ENCODE assay signal across 10 mouse cellular contexts in the genomic region with DNA sequence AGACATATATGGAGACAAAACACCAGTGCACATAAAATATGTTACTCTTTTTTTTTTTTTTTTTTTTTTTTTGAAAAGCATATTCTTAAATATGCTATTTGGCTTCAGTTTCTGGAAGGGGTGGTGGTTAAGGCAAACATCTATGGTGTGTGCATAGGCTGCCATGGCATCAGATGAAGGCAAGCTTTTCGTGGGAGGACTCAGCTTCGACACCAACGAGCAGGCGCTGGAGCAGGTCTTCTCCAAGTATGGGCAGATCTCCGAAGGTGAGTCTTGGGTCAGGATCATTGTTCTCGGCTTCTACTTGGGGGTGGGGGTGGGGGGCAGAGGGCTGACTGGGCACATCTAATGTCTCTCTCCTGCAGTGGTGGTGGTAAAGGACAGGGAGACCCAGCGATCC. TPM values are rescaled to one million over a fixed set of nuclear protein-coding genes. Genes with fewer than 3 reads are reported as not detected.
DNase-seq lines count a peak whose midpoint lies in the region; ATAC-seq and TF ChIP-seq lines count a peak whose summit lies in the region.
"Had no signal": no experiment of that assay in that cellular context is flagged by ENCODE, and none has a peak within 500 bp of the region (broad histone marks: within the 10 kb centered on the region; RNA-seq: fewer than 3 reads in every experiment).

No protein-coding gene starts in this region.

- no peaks in the 10 kb centered on the region for H3K9me3 ChIP-seq in hindbrain, embryonic 10.5 days
- no peaks in the 10 kb centered on the region for H3K9me3 ChIP-seq in hindbrain, embryonic 11.5 days (ENCODE audit: control insufficient read depth, low read length)
- no peaks in the 10 kb centered on the region for H3K9me3 ChIP-seq in midbrain, embryonic 12.5 days
- no peaks in the 10 kb centered on the region for H3K9me3 ChIP-seq in midbrain, postnatal 0 days (ENCODE audit: low read length)
- H3K9me3 ChIP-seq in hindbrain, embryonic 13.5 days: no peaks in the 10 kb centered on the region
- H3K9me3 ChIP-seq in neural tube, embryonic 14.5 days (ENCODE audit: control insufficient read depth, low read length): no peaks in the 10 kb centered on the region
- H3K9me3 ChIP-seq: liver, embryonic 15.5 days had no signal

- WGBS in hindbrain, embryonic 10.5 days: 98% methylated on average over 7 of the region's 7 CpGs
- 94% methylated on average over 7 of the region's 7 CpGs for WGBS in hindbrain, embryonic 11.5 days
- WGBS in midbrain, embryonic 12.5 days: 97% methylated on average over 7 of the region's 7 CpGs
- 95% methylated on average over 7 of the region's 7 CpGs for WGBS in midbrain, postnatal 0 days
- WGBS in hindbrain, embryonic 13.5 days: 95% methylated on average over 7 of the region's 7 CpGs
- 93% methylated on average over 7 of the region's 7 CpGs for WGBS in neural tube, embryonic 14.5 days

- no peak for DNase-seq in hindbrain, embryonic 10.5 days (ENCODE audit: low spot score)
- DNase-seq in hindbrain, embryonic 11.5 days (ENCODE audit: low spot score): no peak
- no peak for DNase-seq in midbrain, postnatal 0 days (ENCODE audit: low spot score)
- DNase-seq in T-cell, adult 2 months (ENCODE audit: low spot score): no peak
- DNase-seq: kidney, postnatal 14 days had no signal

- peaks cover 78% of the 10 kb centered on the region for H3K4me1 ChIP-seq in hindbrain, embryonic 10.5 days (replicated peaks)
- H3K4me1 ChIP-seq in hindbrain, embryonic 11.5 days (replicated peaks; ENCODE audit: control insufficient read depth, insufficient read depth, low read length): peaks cover 13% of the 10 kb centered on the region
- peaks cover 67% of the 10 kb centered on the region for H3K4me1 ChIP-seq in midbrain, embryonic 12.5 days
- H3K4me1 ChIP-seq in midbrain, postnatal 0 days (ENCODE audit: insufficient read depth, low read length): peaks cover 11% of the 10 kb centered on the region; the same call in 1 of the 2 replicates
- peaks cover 73% of the 10 kb centered on the region for H3K4me1 ChIP-seq in hindbrain, embryonic 13.5 days (replicated peaks)
- H3K4me1 ChIP-seq in neural tube, embryonic 14.5 days (ENCODE audit: control insufficient read depth, insufficient read depth, low read length): peaks cover 43% of the 10 kb centered on the region

- no peak overlapping the region for H3K27ac ChIP-seq in hindbrain, embryonic 10.5 days
- H3K27ac ChIP-seq in hindbrain, embryonic 11.5 days (ENCODE audit: low read depth, low read length): no peak overlapping the region
- H3K27ac ChIP-seq in midbrain, embryonic 12.5 days (replicated peaks): no peak overlapping the region
- no peak overlapping the region for H3K27ac ChIP-seq in midbrain, postnatal 0 days (ENCODE audit: low read depth, low read length)
- H3K27ac ChIP-seq in hindbrain, embryonic 13.5 days: no peak overlapping the region
- no peak overlapping the region for H3K27ac ChIP-seq in neural tube, embryonic 14.5 days (ENCODE audit: low read depth, low read length)
- H3K27ac ChIP-seq: stomach, postnatal 0 days had no signal

- ATAC-seq in hindbrain, embryonic 11.5 days (ENCODE audit: low FRiP score): no peak
- no peak for ATAC-seq in midbrain, embryonic 12.5 days (ENCODE audit: low FRiP score, low read depth)
- no peak for ATAC-seq in midbrain, postnatal 0 days (ENCODE audit: low FRiP score)
- no peak for ATAC-seq in hindbrain, embryonic 13.5 days (ENCODE audit: low FRiP score)
- no peak for ATAC-seq in neural tube, embryonic 14.5 days (ENCODE audit: low read depth)

- no peaks in the 10 kb centered on the region for H3K27me3 ChIP-seq in hindbrain, embryonic 10.5 days (ENCODE audit: insufficient read depth, poor library complexity, severe bottlenecking)
- no peaks in the 10 kb centered on the region for H3K27me3 ChIP-seq in hindbrain, embryonic 11.5 days (ENCODE audit: control insufficient read depth, insufficient read depth, low read length)
- H3K27me3 ChIP-seq in midbrain, embryonic 12.5 days: no peaks in the 10 kb centered on the region
- no peaks in the 10 kb centered on the region for H3K27me3 ChIP-seq in midbrain, postnatal 0 days (ENCODE audit: insufficient read depth, low read length)
- no peaks in the 10 kb centered on the region for H3K27me3 ChIP-seq in hindbrain, embryonic 13.5 days
- H3K27me3 ChIP-seq in neural tube, embryonic 14.5 days (ENCODE audit: control insufficient read depth, insufficient read depth, low read length): no peaks in the 10 kb centered on the region
- H3K27me3 ChIP-seq: liver, embryonic 15.5 days had no signal

- H3K36me3 ChIP-seq in hindbrain, embryonic 10.5 days: peaks cover 40% of the 10 kb centered on the region
- H3K36me3 ChIP-seq in hindbrain, embryonic 11.5 days (ENCODE audit: control insufficient read depth, insufficient read depth, low read length): peaks cover 17% of the 10 kb centered on the region
- H3K36me3 ChIP-seq in midbrain, embryonic 12.5 days: peaks cover 31% of the 10 kb centered on the region
- H3K36me3 ChIP-seq in midbrain, postnatal 0 days (ENCODE audit: insufficient read depth, low read length): peaks cover 18% of the 10 kb centered on the region
- peaks cover 30% of the 10 kb centered on the region for H3K36me3 ChIP-seq in hindbrain, embryonic 13.5 days
- H3K36me3 ChIP-seq in neural tube, embryonic 14.5 days (ENCODE audit: control insufficient read depth, insufficient read depth, low read length): peaks cover 26% of the 10 kb centered on the region

- no peak overlapping the region for H3K9ac ChIP-seq in hindbrain, embryonic 11.5 days (ENCODE audit: low read depth, low read length)
- 0 out of 2 replicates have a peak overlapping the region, but pooled peaks have one; percentile 37 for H3K9ac ChIP-seq in midbrain, embryonic 12.5 days (replicated peaks)
- no peak overlapping the region for H3K9ac ChIP-seq in midbrain, postnatal 0 days (replicated peaks; ENCODE audit: low read length, poor library complexity, severe bottlenecking)
- H3K9ac ChIP-seq in hindbrain, embryonic 13.5 days: peak overlapping the region; percentile 100
- H3K9ac ChIP-seq in neural tube, embryonic 14.5 days (replicated peaks; ENCODE audit: low read depth, low read length): no peak overlapping the region

- H3K4me3 ChIP-seq in hindbrain, embryonic 10.5 days: peak overlapping the region; percentile 93; the same call in 1 of the 2 replicates
- no peak overlapping the region for H3K4me3 ChIP-seq in hindbrain, embryonic 11.5 days (ENCODE audit: low read depth, low read length)
- no peak overlapping the region for H3K4me3 ChIP-seq in midbrain, embryonic 12.5 days
- no peak overlapping the region for H3K4me3 ChIP-seq in midbrain, postnatal 0 days (ENCODE audit: low read depth, low read length)
- peak overlapping the region; percentile 91; the same call in 1 of the 2 replicates for H3K4me3 ChIP-seq in hindbrain, embryonic 13.5 days
- no peak overlapping the region for H3K4me3 ChIP-seq in neural tube, embryonic 14.5 days (ENCODE audit: low read depth, low read length)

- TF ChIP-seq CTCF in midbrain, postnatal 0 days (IDR thresholded peaks at IDR 0.05): no peak

- no peak overlapping the region for H3K4me2 ChIP-seq in hindbrain, embryonic 11.5 days (replicated peaks; ENCODE audit: low read depth, low read length)
- H3K4me2 ChIP-seq in midbrain, embryonic 12.5 days (replicated peaks): peak overlapping the region; percentile 94
- no peak overlapping the region for H3K4me2 ChIP-seq in midbrain, postnatal 0 days (ENCODE audit: low read depth, low read length, poor library complexity, severe bottlenecking)
- no peak overlapping the region; the same call in 1 of the 2 replicates for H3K4me2 ChIP-seq in hindbrain, embryonic 13.5 days
- peak overlapping the region; percentile 8; the same call in 1 of the 2 replicates for H3K4me2 ChIP-seq in neural tube, embryonic 14.5 days (ENCODE audit: low read depth, low read length)

RNA-seq across cellular contexts. Expression of a gene that starts 3.1 kb away (rescaled TPM):
- 12.9 and 14.4 TPM in 2 replicates for polyA plus RNA-seq in hindbrain, embryonic 10.5 days (2016; fragmentation: Nextera tagmentation; extraction: Ambion mirVana)
- polyA plus RNA-seq in hindbrain, embryonic 11.5 days (2014; fragmentation: Nextera tagmentation; extraction: Ambion mirVana): 7.6 and 9.4 TPM in 2 replicates
- polyA plus RNA-seq in midbrain, embryonic 12.5 days (2016; fragmentation: Nextera tagmentation; extraction: Ambion mirVana): 12.9 and 13.6 TPM in 2 replicates
- total RNA-seq in midbrain, postnatal 0 days (2014; rRNA removed): 2.3 and 2.8 TPM in 2 replicates
- polyA plus RNA-seq in midbrain, postnatal 0 days (2015; fragmentation: Nextera tagmentation; extraction: Ambion mirVana): 4.1 and 5.3 TPM in 2 replicates
- 11.9 and 14.1 TPM in 2 replicates for polyA plus RNA-seq in hindbrain, embryonic 13.5 days (2015; fragmentation: Nextera tagmentation; extraction: Ambion mirVana)
- 6.4 and 7.8 TPM in 2 replicates for polyA plus RNA-seq in neural tube, embryonic 14.5 days (2014; fragmentation: Nextera tagmentation; extraction: Ambion mirVana)

RNA-seq across cellular contexts. Expression of a gene that starts 3.9 kb away (rescaled TPM):
- 95.3 and 153 TPM in 2 replicates for polyA plus RNA-seq in hindbrain, embryonic 10.5 days (2016; fragmentation: Nextera tagmentation; extraction: Ambion mirVana)
- 83.4 and 90.4 TPM in 2 replicates for polyA plus RNA-seq in hindbrain, embryonic 11.5 days (2014; fragmentation: Nextera tagmentation; extraction: Ambion mirVana)
- 227 and 233 TPM in 2 replicates for polyA plus RNA-seq in midbrain, embryonic 12.5 days (2016; fragmentation: Nextera tagmentation; extraction: Ambion mirVana)
- 315 and 337 TPM in 2 replicates for total RNA-seq in midbrain, postnatal 0 days (2014; rRNA removed)
- 760 and 829 TPM in 2 replicates for polyA plus RNA-seq in midbrain, postnatal 0 days (2015; fragmentation: Nextera tagmentation; extraction: Ambion mirVana)
- polyA plus RNA-seq in hindbrain, embryonic 13.5 days (2015; fragmentation: Nextera tagmentation; extraction: Ambion mirVana): 364 and 409 TPM in 2 replicates
- 249 and 286 TPM in 2 replicates for polyA plus RNA-seq in neural tube, embryonic 14.5 days (2014; fragmentation: Nextera tagmentation; extraction: Ambion mirVana)

RNA-seq across cellular contexts. Expression of a gene that starts 9.6 kb away (rescaled TPM):
- polyA plus RNA-seq in hindbrain, embryonic 10.5 days (2016; fragmentation: Nextera tagmentation; extraction: Ambion mirVana): 41.3 and 43.7 TPM in 2 replicates
- polyA plus RNA-seq in hindbrain, embryonic 11.5 days (2014; fragmentation: Nextera tagmentation; extraction: Ambion mirVana): 24.8 and 34.2 TPM in 2 replicates
- 114 and 127 TPM in 2 replicates for polyA plus RNA-seq in midbrain, embryonic 12.5 days (2016; fragmentation: Nextera tagmentation; extraction: Ambion mirVana)
- 45.1 and 51.1 TPM in 2 replicates for total RNA-seq in midbrain, postnatal 0 days (2014; rRNA removed)
- 52.1 and 58.4 TPM in 2 replicates for polyA plus RNA-seq in midbrain, postnatal 0 days (2015; fragmentation: Nextera tagmentation; extraction: Ambion mirVana)
- 18.8 and 21.4 TPM in 2 replicates for polyA plus RNA-seq in hindbrain, embryonic 13.5 days (2015; fragmentation: Nextera tagmentation; extraction: Ambion mirVana)
- polyA plus RNA-seq in neural tube, embryonic 14.5 days (2014; fragmentation: Nextera tagmentation; extraction: Ambion mirVana): 24.0 and 25.9 TPM in 2 replicates

RNA-seq across cellular contexts. Expression of a gene that starts 21.6 kb away (rescaled TPM):
- 22.3 and 24.6 TPM in 2 replicates for polyA plus RNA-seq in hindbrain, embryonic 10.5 days (2016; fragmentation: Nextera tagmentation; extraction: Ambion mirVana)
- 66.7 and 67.1 TPM in 2 replicates for polyA plus RNA-seq in hindbrain, embryonic 11.5 days (2014; fragmentation: Nextera tagmentation; extraction: Ambion mirVana)
- polyA plus RNA-seq in midbrain, embryonic 12.5 days (2016; fragmentation: Nextera tagmentation; extraction: Ambion mirVana): 41.7 and 46.4 TPM in 2 replicates
- total RNA-seq in midbrain, postnatal 0 days (2014; rRNA removed): 114 and 143 TPM in 2 replicates
- 16.3 and 17.2 TPM in 2 replicates for polyA plus RNA-seq in midbrain, postnatal 0 days (2015; fragmentation: Nextera tagmentation; extraction: Ambion mirVana)
- 32.4 and 34.7 TPM in 2 replicates for polyA plus RNA-seq in hindbrain, embryonic 13.5 days (2015; fragmentation: Nextera tagmentation; extraction: Ambion mirVana)
- 38.8 and 39.8 TPM in 2 replicates for polyA plus RNA-seq in neural tube, embryonic 14.5 days (2014; fragmentation: Nextera tagmentation; extraction: Ambion mirVana)

RNA-seq across cellular contexts. Expression of a gene that starts 29.0 kb away (rescaled TPM):
- polyA plus RNA-seq in hindbrain, embryonic 10.5 days (2016; fragmentation: Nextera tagmentation; extraction: Ambion mirVana): 7.1 and 15.0 TPM in 2 replicates
- polyA plus RNA-seq in hindbrain, embryonic 11.5 days (2014; fragmentation: Nextera tagmentation; extraction: Ambion mirVana): 15.1 and 16.7 TPM in 2 replicates
- polyA plus RNA-seq in midbrain, embryonic 12.5 days (2016; fragmentation: Nextera tagmentation; extraction: Ambion mirVana): 19.3 and 20.0 TPM in 2 replicates
- 273 and 276 TPM in 2 replicates for total RNA-seq in midbrain, postnatal 0 days (2014; rRNA removed)
- polyA plus RNA-seq in midbrain, postnatal 0 days (2015; fragmentation: Nextera tagmentation; extraction: Ambion mirVana): 120 and 121 TPM in 2 replicates
- 57.4 and 59.2 TPM in 2 replicates for polyA plus RNA-seq in hindbrain, embryonic 13.5 days (2015; fragmentation: Nextera tagmentation; extraction: Ambion mirVana)
- polyA plus RNA-seq in neural tube, embryonic 14.5 days (2014; fragmentation: Nextera tagmentation; extraction: Ambion mirVana): 82.2 and 101 TPM in 2 replicates

Comparison
In these comparisons a context has a peak if more than half of its experiments do, and no peak if none do; other contexts are left out.
1. H3K4me3 ChIP-seq: peak in hindbrain, embryonic 10.5 days (single experiment) and hindbrain, embryonic 13.5 days (single experiment); none in hindbrain, embryonic 11.5 days (single experiment), midbrain, embryonic 12.5 days (single experiment), midbrain, postnatal 0 days (single experiment) and neural tube, embryonic 14.5 days (single experiment).
2. H3K4me2 ChIP-seq: peak in midbrain, embryonic 12.5 days (single experiment) and neural tube, embryonic 14.5 days (single experiment); none in hindbrain, embryonic 11.5 days (single experiment), midbrain, postnatal 0 days (single experiment) and hindbrain, embryonic 13.5 days (single experiment).
3. H3K9ac ChIP-seq: peak in midbrain, embryonic 12.5 days (single experiment) and hindbrain, embryonic 13.5 days (single experiment); none in hindbrain, embryonic 11.5 days (single experiment), midbrain, postnatal 0 days (single experiment) and neural tube, embryonic 14.5 days (single experiment).